Mouse (Mus musculus) induced T-regulatory cell, adult 2 months (primary cell): ENCODE measurements around the gene 1190007I07Rik.

ENCODE experiments used
- DNase-seq: peaks from one replicate; pipeline ENCODE4 v3.0.0-alpha.2; 2012; ENCODE audit warnings: low read depth

1190007I07Rik gene

GRCm38 (mm10) chr10:82622671-82623552 is at the start of gene 1190007I07Rik:
1190007I07Rik (minus strand) TSS chr10:82623228.
- peak; percentile 96 for DNase-seq

DNA sequence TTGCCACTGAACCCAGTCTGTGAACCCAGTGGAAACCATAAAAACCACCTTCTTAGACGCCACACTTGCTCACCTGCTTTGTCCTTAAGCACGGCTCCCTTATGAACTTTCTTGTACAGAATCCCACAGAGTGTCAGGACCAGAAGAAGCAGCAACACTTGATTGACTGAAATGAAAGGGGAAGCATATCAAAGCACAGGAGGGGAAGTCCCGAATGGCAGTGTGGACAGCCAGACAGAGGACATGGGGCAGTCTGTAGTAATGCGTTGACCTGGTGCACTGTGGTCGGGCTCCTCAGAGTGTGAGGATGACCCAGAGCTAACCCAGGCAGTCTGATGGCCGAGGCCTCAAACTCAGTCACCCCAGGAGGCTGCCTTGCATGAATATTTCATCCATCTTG is 47.2 kb upstream of the 1190007I07Rik start:
- no peak for DNase-seq

GRCm38 (mm10) chr10:82666436-82667234 is 43.6 kb upstream of the 1190007I07Rik start:
- DNase-seq = peak; percentile 83

GRCm38 (mm10) chr10:82665951-82666350 is 42.9 kb upstream of the 1190007I07Rik start:
- DNase-seq = no peak

- no peak for DNase-seq
These were observed 40.3 kb upstream of the 1190007I07Rik start for GRCm38 (mm10) chr10:82663289-82663688.

- peak; percentile 15 for DNase-seq
These were observed 39.4 kb upstream of the 1190007I07Rik start for GRCm38 (mm10) chr10:82662267-82662990.

DNA sequence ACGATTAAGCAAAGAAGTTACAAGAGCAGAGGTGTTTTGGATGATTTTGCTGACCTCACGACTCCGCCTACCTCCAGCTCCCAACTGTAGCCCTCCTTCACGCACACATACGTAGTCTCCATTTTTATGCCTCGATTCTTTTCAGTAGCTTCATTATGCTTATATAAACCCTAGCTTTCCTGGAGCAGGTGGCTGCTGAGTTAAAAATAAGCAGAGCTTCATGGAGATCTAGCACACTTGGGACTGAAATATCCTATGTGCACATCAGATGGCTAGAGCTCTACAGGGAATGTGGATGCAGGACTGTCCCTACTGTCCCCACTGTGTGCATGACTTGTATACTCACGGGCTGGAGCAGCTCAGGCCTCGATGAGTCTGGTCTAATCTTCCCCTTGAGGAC is 38.8 kb upstream of the 1190007I07Rik start:
- no peak for DNase-seq

GRCm38 (mm10) chr10:82654581-82654980 is 31.6 kb upstream of the 1190007I07Rik start:
- DNase-seq = no peak

DNA sequence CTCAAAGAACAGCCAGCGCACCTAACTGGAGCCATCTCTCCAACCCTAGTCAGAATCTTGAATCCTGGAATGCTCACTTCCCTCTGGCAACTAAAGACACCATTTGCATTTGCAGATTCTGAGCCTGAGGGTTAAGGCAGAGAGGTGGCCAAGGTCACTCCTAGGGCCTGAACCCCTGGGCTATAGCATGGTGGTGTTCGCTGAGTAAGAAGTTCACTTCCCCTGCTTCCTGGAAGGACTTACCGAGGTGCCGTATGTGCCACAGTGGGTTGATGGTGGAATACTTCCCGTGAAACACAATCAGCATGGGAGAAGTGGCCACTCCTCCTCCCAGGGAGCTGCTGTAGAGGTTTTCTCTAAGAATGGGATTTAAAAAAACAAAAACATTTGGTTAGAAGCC is 29.6 kb upstream of the 1190007I07Rik start:
- DNase-seq = no peak

DNA sequence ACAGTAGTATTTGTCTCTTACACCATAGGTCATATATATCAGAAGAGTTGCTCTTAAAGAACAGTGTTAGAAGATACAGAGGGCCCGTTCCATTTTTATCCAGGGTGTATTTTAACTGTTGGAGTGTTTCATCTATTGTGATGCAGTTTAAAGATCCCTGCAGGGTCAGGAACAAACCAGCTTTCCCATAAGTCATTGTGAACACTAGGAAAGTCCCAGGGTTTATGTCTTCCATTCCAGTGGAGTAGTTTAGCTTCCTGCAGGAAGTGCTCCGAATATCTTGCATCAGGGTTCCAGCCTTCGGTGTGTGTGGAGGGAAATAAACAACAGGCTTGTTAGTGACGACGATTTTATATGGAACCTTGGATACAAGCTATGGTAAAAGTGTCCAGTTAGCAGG is 28.2 kb upstream of the 1190007I07Rik start:
- no peak for DNase-seq

DNA sequence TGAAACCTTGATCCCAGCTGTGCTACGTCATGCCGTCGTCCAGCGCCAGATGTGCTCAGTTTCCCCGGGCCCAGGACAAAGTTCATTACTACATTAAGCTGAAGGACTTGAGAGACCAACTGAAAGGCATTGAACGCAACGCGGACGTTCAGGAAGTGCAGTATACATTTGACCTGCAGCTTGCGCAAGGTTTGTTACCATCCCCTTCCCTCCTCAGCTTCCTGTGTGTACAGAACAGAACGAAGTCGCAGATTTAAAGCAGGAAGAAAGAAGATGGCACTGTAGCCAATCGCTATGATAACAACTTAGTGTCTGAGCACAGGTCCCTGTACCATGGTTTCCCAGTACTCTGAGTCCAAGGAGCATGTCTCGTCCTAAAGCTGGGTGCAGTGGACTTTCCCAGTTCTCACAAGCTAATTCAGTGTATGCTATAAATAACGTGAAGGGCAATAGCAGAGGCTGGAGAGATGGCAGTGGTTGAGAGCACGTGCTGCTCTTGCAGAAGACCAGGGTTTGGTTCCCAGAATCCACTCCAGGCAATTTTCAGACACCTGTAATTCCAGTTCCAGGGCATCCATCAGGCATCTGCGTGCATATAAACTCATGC is 24.3 kb upstream of the 1190007I07Rik start:
- DNase-seq = no peak

DNA sequence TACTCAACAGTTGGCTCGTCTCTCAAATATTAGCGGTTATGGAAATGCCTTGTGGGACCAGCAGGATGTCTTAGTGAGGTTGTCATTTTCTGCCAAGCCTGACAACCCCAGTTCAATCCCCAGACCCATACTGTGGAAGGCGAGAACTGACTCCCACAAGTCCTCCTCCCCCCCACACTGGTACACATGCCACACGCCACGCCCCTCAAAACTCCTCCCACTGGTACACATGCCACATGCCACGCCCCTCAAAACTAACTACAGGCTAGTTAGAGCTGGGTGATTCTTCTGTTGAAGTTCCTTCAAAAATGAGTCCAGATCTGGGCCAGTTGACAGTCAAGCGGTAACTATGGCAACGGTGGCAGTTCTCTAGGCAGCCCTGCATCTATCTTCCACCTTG is 23.1 kb upstream of the 1190007I07Rik start:
- no peak for DNase-seq

- DNase-seq = no peak
These were observed 18.5 kb upstream of the 1190007I07Rik start for GRCm38 (mm10) chr10:82641481-82641880.

DNA sequence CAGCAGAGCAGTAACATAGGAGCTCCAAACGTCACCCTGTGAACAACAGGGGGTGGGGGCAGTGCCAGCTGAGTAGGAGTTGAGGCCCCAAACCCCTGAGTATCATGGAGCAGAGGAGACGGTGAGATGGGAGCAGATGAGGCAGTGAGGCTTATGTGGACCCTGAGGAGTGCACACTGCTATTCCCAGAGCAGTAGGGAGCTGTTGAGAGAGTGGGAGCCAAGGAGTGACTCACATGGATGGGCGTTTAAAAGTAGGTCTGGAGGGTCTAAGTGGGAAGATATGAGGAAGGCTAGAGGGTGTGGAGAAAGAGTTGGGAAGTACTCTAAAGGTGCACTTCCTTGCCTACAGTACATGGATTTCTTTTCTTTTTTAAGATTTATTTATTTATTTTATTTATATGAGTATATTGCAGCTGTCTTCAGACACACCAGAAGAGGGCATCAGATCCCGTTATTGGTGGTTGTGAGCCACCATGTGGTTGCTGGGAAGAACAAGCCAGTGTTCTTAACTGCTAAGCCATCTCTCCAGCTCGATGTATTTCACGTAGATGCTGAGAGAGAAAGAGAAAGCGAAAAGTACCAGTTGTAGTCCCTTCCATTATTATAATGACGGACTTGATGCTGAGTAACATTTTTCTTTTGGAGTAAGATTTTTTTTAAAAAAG is 16.1 kb upstream of the 1190007I07Rik start:
- no peak for DNase-seq

- no peak for DNase-seq
These were observed 13.3 kb upstream of the 1190007I07Rik start for GRCm38 (mm10) chr10:82636321-82636720.

DNA sequence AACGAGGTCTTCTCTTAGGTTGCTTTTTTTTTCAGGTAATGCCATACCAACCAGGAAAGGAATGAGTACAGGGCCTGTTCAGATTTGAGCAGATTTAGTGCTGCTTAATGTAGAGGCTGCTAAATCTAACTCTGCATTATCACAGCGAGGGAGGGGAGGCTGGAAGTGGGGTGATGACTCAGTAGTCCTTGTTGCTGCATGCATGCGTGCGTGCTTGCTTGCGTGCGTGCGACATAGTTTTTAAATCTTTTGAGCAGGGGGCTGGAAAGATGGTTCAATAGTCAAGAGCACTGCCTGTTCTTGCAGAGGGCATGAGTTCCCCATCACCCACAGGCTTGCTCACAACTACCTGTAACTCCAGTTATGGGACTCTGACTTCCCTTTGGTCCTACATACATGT is 11.3 kb upstream of the 1190007I07Rik start:
- no peak for DNase-seq

DNA sequence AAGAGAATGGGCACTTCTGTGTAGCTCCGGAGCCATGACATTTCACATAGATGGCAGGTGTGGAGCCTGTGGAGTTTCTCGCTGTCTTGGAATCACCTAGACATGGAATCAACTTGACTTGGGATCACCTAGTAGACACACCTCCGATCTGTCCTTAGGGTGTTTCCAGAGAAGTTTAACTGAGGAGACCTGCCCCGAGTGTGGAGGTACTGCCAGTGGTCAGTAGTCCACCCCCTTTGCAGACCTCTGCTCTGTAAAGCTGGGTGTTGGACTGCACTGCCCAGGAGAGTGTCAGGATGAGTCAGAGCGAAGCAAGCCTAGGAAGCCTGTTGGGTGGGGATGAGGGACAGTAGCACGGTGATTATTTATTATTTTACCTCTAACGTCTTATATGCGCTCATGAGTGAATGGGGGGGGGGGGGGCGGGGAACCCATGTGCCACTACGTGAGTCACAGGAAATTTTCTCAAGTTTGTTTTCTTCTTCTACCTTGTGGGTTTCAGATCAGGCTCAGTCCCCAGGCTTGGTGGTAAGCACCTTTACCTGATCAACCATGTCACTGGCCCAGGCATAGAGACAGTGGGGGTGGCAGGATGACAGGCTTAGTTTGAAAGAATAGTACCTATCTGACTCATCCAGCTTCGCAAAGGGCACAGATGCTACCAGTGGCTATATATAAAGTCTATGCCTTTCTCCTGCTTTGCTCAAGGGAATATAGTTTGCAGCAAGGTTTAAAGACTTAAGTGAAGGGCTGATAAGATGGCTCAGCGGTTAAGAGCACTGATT is 9.7 kb upstream of the 1190007I07Rik start:
- peak; percentile 83 for DNase-seq

DNA sequence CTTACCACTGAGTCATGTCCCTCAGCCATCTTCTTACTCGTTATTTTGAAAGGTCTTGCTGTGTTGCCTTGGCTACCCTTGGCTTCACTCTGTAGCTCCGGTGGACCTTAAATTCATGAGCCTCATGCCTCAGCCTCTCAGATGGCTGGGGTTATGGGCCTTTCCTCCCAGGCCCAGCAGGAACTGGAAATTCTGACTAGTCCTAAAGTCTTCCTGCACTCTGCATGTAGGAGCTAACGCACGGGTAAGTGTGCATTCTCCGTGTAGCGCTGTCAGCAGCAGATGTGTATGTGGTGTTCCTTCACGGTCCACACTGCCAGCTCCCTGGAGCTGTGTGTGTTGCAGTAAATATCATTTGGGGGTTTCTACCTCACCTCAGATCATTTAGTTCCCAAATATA is 8.1 kb upstream of the 1190007I07Rik start:
- DNase-seq = peak; percentile 65

GRCm38 (mm10) chr10:82630497-82630896 is 7.5 kb upstream of the 1190007I07Rik start:
- peak; percentile 58 for DNase-seq

DNA sequence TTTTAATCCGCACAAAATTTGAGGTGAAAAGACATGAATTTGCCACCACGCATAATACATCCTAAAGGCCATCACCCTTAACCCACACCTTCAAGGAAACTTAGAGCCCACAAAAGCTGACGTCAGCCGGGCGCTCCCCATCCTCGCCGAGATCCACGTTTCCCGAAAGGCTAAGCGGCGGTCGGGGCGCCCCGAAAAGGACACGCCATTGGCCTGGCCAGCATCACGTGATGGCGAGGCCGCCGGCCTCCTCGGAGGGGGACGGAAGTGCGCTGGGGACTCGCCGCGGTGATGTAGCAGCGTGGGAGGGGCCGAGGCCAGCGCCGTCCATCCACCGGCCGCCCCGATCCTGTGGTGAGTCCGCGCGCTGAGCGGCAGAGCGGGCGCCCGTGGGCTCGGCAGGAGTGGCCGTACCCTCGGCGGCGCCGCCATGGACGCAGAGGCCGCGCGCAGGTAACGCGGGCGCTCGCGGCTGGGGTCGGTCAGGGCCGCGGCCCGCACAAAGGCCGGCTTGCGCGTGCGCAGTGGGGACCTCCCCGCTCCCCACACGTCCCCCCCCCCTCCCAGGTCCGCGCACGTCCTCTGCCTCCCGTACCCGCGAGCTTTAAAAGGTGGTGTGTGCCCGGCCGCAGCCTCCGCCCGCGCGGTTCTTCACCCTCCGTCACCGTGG is 6.7 kb upstream of the 1190007I07Rik start, which contains the start of gene Tdg:
Gene Tdg, plus strand, starts transcription at position 243 of the 670 bp plus-strand sequence.
- peak; percentile 98 for DNase-seq
